Mouse (Mus musculus) embryo, embryonic 11 days (tissue): ENCODE data around the gene Pcdh15.

Experiments used
- DNase-seq: peaks from one replicate; pipeline ENCODE4 v3.0.0-alpha.2; 2015

Gene Pcdh15

DNA sequence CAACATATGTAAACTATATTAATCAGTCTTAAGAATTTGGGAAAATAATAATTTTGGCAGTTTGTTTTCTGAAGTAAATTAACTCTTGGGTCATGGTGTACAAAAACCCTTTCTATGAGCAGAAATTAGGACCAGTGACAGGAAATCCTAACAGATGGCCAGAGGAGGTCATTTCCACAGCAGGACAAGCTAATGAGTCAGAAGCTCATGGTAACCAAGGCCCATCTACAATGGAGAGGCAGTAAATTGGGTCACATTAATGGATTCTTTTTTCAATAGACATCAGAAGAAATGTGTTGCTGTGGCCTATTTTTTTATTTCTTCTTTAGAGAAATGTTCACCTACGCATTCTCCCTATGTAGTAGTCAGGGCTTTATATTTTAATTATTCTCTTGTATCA, 923.9 kb downstream of the Pcdh15 start:
- DNase-seq, result no peak

- peak; percentile 1 for DNase-seq
Observed at GRCm38 (mm10) chr10:74053059-74053458, 953.9 kb downstream of the Pcdh15 start.

GRCm38 (mm10) chr10:74086653-74087052, 987.5 kb downstream of the Pcdh15 start:
- no peak for DNase-seq

- no peak for DNase-seq
Observed at GRCm38 (mm10) chr10:74098296-74098695, 999.2 kb downstream of the Pcdh15 start.

- no peak for DNase-seq
Observed at GRCm38 (mm10) chr10:74114107-74114506, 1015.0 kb downstream of the Pcdh15 start.

GRCm38 (mm10) chr10:74116817-74117216, 1017.7 kb downstream of the Pcdh15 start:
- no peak for DNase-seq

DNA sequence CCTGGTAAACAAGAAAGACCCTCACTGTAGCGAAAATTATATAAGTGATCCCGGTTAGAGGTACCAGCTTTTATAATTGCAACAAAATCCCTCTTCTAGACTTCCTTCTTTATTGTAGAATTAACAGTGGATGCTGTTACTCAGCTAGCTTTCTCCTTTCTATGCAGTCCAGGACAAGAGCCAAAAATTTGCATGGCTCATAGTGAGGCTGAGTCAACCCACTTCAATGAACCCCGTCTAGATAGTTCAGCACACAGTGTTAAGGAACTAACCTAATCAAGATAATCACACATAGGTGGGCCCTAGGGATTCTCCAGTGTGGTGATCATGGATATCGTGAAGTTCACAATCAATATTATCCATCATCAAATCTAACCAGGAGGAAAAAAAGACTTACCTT, 1024.3 kb downstream of the Pcdh15 start:
- DNase-seq, result no peak

DNA sequence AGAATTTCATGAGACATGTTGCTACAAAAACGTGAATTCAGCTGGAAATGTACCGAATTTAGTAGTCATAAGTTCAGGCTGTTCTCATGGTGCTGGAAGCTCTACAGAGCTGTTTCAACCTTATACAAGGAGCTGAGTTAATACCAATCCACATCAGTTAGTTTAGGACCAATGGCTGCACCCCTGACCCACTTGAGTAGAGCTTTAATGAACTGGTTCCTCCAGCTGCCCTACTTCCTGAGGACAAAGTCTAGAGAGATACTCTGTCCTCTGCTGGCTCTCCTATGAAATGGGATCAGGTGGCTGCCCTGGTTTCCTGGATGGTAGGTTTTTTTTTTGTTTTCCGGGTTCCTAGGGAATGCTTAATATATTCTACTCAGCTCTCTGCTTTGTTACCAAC, 1030.0 kb downstream of the Pcdh15 start:
- DNase-seq, result no peak

DNA sequence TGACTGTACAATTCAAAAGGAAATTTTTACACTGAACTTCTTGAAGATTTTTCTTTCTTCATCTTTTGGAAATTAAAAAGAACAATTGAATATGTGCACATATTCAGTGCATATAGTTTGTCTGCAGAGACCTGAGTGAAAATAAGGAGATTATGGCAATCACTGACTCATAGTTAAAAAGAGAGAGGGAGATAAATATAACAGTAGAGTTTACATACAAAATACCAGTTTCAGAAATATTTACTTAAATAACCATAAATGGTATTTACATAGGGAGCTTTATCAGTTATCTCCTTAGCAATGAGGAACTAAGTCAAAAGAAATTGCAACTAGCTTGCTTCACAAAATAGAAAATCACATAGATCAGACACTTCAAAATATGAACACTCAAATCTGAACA, 1030.5 kb downstream of the Pcdh15 start:
- no peak for DNase-seq

- no peak for DNase-seq
Observed at GRCm38 (mm10) chr10:74130805-74131204, 1031.7 kb downstream of the Pcdh15 start.

- DNase-seq, result no peak
Observed at GRCm38 (mm10) chr10:74147966-74148365, 1048.8 kb downstream of the Pcdh15 start.

DNA sequence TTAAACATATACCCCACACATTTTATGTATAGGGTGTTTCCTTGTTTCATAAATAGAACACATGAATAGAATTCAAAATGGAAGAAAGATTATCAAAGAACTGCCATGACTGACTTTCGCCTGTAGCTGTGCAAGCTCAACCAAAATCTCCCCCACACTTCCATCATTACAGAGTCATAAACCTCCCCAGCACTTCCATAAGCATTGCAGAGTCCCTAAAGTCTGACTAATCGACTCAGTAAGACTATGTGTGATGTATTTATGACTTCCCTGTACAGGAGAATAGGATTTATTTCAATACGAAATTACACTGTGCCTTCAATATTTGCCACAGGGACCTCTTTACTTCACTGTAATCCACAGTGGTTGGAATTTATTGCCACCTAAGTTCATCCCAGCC, 1082.8 kb downstream of the Pcdh15 start:
- no peak for DNase-seq

DNA sequence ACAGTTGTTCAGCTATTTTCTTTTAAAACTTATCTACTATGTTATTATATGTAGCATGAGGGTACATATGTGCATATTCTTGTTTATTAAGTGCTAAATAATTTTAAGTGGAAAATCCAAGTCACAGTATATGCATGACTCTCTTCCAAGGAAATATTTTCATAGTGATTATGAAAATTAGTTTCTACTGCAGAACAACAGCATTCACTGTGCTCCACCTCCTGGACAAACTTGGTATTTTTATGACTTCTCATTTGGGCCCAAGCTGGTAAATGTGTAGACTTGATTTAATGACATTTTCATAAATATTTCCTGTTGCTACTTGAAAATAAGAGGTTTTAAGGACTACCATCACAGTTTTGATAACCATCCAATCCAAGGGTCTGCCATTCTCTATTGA, 1104.5 kb downstream of the Pcdh15 start:
- DNase-seq, result peak; percentile 56

- peak; percentile 3 for DNase-seq
Observed at GRCm38 (mm10) chr10:74217268-74217667, 1118.1 kb downstream of the Pcdh15 start.

DNA sequence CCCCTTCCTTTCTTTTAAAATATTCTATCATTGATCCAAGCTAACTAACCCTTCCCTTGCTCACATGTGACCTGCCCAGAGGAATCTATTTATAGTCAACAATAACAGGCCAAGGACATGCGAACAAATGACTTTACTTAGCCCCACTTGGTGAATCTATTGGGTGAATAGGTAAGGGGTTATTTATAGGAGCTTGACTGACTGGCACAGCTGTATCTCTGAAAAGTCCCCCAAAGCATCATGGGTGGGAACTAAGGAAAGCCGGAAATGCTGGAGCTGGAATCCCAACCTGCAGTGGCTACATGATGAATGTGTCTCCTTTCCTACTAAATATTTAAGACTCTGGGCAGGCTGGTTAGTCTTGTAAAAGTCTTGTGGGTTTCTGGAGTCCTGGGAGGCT, 1121.3 kb downstream of the Pcdh15 start:
- DNase-seq, result no peak

DNA sequence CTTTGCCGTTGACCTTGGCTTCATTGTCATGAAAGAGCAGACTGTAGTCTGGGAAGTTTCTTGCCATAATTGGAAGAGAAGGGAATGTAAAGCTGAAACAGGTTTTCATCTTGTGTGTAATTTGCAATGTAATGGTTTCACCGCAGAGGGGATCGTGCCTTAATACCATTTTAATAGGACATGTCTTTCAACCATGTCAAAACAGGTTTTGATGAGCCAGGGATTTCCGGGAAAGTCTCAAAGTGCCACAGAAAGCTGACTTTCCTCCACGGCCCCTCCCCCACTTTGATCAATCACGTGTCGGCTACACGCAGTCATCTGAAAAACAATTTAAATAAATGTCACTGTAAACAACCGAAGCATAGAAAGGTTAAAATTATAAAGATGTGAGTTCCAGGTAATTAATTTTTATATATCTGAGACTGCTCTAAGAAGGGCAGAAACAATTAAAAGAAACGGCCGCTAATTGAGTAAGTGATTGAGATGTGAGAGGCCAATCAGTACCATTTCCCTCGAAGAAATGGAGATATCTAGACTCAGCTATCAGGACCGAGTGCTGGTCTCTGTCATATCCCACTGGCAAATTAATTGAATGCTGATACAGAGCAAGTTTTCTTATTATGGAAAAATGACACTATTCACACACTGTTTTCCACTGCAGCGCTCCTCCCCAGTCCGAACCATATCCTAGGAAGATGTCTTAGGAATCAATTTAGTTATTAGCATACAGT, 1158.7 kb downstream of the Pcdh15 start:
- no peak for DNase-seq

- DNase-seq, result no peak
Observed at GRCm38 (mm10) chr10:74258639-74259038, 1159.5 kb downstream of the Pcdh15 start.

DNA sequence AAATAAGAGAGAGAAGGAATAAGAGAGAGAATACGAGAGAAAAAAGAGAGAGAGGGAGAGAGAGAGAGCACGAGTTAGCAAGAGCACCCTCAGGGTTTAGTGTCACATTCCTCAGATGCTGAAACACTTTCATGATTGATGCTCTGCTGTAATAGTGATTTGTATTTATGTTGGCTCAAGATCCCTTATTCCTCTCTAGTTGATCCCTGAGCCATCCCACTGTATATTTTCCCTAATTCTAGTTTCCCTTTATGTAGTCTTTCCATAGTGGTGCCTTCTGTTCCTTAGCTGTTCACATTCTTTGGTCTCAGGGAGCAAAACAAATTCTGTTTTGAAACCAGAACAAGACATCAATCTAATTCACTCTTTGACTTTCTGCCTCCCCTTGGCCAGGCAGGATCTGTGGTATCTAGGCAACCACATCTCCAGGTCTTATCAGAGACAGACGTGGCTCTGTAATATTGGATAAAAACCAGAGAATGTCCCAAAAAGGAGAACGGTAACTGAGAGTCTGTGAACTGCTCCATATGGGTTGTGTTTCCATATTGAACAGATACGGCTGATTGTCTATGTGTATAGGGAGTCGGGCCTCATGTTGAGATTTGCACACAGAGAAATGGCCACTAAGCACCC, 1170.6 kb downstream of the Pcdh15 start:
- DNase-seq, result no peak

GRCm38 (mm10) chr10:74270894-74271293, 1171.8 kb downstream of the Pcdh15 start:
- DNase-seq, result no peak

DNA sequence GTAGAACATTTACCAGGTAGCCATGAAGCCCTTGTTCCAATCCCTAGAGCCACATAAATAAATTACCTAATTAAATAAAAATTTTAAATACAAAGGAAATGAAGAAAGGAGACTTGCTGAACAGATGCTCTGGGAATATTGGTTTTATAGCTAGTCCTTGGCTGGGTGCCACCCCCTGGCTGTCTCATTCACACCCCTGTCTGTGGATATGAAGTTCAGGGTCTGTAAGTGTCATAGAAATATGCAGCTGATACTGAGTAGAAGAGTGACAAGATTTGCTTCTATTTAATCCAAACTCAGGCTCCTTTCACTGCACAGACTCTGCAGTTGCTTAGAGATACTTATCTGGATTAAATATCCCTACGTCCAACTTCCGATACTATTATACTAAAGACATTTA, 1205.0 kb downstream of the Pcdh15 start:
- no peak for DNase-seq

- DNase-seq, result no peak
Observed at GRCm38 (mm10) chr10:74305439-74306158, 1206.5 kb downstream of the Pcdh15 start.

DNA sequence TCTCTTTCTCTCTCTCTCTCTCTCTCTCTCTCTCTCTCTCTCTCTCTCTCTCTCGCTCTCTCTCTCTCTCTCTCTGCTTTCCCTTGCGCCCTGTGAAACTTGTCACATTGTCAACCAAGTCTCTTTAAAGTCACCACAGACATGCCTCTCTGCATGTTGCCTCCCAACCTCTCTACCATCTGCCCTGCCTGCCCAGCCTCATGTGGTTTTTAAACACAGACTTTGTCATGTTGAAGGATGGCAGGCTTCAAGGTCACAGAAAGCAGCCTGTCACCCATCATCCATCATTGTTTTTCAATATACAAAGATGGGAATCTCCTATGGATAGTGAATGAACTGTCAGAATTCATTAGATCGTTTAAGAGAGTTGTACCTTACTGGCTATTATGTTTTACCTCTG, 1207.9 kb downstream of the Pcdh15 start:
- DNase-seq, result no peak

GRCm38 (mm10) chr10:74316091-74316490, 1216.9 kb downstream of the Pcdh15 start:
- no peak for DNase-seq

DNA sequence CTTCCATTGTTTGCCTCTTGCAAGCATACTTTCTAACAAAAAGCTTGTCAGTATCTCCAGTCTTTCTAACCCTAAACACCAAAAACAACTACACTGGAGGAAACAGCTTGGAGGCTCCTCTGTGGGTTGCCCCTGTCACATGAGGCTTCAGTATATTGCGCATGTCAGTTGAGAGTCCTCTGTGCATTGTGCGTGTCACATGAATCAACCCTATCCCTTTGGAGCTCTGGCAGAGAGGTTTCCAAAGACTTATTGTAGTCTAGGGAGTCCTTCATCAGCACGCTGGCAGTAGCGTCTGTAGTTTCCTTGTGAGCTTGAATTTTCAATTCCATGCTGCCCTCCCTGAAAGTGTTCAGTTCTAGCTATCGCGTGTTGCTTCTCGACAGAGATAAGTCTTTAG, 1236.3 kb downstream of the Pcdh15 start:
- DNase-seq, result no peak
